Mouse (Mus musculus): Measurements from ENCODE around the gene Klhdc10.

Gene Klhdc10

DNA sequence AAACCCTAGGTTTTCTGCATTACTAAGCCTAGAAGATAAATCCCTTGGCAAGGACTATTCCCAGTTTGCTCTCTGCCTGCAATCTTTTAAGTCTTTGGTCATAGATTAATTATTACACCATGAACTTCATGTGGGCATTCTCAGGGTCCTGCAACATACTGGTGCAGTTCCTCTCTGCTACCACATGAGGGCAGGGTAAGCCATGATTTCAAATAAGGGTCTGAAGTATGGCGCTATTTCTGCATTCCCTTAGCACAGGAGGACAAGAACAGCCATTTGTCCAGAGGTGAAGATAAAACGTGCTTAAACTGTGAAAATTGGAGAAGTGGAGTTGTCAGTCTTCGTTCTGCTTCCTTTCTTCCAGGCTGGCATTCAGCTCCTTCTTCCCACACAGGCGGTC is 1.8 kb downstream of the Klhdc10 start:
- peak; percentile 57 to 66 for DNase-seq

DNA sequence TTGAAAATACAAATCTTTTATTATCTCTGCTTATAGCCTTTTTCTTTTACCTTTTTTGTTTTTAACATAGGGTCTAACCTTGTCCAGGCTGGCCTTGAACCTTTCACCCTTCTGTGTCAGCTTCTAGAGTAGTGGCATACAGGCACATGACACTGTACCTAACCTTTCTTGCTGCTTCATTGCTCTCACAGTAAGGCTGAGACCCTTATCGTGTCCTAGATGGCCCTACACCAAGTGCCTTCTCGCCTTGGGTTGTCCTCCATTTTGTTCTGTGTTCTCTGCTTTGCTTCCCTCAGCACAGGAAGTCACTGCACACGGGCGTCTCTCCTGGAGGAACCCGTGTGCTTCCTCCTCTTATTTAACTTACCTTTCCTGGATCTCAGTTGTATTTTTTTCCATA is 3.0 kb downstream of the Klhdc10 start:
- no peak for DNase-seq

DNA sequence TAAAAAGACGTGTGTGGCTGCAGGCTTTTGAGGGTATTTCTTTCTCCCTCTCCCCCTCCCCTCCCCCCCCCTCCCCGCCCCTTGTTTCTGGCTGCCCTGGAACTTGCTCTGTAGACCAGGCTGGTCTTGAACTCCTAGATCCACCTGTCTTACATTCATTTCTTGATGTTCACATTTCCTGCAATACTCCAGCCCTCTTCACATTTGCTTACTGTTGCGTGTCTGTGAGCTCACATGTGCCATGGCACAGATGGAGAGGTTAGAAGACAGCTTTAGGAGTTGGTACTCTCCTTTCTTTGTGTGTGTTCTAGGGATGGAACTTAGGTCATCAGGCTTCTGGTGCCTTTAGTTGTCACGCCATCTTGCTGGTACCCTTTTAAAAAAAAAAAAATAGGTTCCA is 6.6 kb downstream of the Klhdc10 start:
- DNase-seq: no peak

DNA sequence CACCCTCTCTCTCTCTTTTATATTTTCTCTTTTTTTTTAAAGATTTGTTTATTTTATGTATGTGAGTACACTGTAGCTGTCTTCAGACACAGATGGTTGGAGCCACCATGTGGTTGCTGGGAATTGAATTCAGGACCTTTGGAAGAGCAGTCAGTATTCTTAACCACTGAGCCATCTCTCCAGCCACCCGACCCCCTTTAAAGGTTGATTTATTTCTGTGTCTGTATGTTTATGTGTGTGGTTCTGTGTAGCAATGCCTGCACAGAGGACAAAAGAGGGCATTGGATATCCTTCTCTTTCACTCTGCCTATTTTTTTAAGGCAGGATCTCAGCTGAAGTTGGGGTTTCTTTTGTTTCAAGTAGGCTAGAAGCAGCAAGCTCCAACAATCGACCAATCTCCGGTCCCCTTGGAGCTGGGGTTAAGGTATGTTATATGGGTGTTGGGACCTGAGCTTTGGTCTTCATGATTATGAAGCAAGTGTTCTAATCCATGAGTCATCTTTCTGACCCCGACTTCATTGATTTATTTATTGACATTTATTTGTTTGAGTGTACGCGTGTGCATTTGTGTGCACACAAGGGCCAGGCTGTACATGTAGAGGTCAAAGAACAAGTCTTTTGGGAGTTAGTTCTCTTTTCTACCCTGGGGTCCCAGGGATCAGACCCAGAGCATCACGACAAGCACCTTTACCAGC is 7.9 kb downstream of the Klhdc10 start:
- no peak for DNase-seq

DNA sequence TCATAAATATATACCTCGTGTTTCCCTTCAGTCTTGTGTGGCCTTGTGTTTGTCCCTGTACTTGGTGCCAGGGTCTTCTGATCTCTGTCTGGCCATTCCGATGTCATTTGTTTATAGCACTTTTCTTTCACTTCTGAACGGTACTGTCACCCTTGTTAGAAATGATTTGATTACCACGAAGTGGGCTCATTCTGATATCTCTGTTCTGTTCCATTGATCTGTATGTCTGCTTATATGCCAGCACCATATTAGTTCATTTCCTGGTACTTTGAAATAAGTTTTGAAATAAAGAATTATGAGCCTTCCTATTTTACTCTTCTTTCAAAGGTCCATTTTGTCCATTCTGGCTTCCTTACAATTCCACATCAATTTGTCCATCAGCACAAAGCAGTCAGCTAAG is 9.6 kb downstream of the Klhdc10 start:
- DNase-seq: no peak

DNA sequence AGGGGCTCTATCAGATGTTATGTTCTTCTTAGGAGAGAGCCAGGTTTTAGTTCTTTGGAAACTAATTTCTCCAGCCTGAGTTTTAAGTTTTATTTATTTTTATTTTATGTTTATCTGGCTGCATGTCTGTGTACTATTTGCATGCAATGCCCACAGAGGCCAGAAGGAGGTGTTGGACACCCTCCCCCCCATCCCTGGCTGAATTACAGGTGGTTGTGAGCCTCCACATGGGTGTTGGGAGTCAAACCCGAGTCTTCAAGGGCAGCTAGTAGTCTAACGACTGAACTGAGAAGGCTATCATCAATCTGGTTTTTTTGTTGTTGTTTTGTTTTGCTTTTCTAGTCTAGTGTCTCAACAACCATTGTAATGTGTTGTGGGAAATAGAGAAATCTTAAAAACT is 14.5 kb downstream of the Klhdc10 start:
- no peak for DNase-seq

DNA sequence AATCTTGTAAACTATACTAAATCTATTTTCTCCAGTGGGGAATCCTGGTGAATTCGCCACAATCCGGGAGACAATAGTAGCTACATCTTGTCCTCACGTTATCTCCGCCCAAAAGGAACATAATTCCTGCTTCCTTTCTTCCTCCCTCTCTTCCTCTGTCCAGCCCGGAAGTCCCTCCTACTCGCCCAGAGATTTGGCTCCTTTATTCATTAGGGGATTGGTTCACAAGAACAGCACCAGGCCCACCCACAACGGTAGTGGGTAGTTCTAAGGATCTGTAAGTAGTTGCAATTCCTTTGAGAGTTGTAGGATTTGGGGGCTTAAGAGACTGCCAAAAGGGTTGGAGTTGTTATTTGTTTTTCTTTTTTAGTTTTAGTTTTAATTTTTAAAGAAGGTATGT is 15.1 kb downstream of the Klhdc10 start:
- DNase-seq: no peak

DNA sequence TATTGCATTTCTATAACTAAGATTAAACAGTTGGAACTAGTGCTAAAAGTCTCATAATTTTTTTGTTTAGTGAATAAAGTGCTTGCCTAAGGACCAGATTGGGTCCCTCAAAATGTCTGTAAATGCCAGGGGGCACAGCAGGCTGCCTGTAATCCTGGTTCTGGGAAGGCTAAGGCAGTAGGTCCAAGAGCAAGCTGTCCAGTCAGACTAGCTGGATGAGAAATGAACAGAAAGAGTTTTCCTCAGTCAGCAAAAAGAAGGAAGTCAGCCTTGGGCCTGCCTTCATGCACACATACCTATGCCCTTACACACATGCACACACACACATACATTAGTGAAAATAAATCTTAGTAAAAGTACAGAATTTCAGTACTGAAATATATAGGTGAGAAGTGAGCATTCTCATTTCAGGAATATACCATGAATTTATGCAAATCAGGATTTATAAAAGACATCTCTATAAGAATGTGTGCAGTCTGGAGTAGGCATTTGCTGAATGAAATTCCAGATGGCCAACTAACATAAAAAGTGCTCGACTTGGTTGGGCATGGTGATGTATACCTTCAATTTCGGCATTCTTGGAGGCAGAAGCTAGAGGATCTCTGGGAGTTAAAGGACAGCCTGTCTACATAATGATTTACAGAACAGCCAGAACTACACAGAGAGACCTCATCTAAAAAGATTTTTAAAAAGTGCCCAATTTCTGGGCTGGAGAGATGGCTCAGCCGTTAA is 31.0 kb downstream of the Klhdc10 start:
- no peak for DNase-seq

DNA sequence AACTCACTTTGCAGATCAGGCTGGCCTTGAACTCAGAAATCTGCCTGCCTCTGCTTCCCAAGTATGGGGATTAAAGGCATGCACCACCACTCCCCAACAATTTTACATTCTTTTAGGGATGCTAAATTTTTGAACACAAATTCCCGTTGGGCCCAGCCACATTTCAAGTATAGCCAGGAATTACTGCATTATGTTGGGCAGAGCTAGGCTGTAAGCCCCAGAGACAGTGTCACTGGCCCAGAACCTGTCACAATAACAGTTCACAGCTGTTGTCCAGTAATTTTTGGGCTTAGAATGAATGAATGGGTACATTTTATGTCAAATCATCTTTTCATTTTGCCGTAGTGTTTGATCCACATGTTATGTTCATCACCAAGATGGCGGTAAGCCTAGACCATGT is 34.8 kb downstream of the Klhdc10 start:
- no peak for DNase-seq

DNA sequence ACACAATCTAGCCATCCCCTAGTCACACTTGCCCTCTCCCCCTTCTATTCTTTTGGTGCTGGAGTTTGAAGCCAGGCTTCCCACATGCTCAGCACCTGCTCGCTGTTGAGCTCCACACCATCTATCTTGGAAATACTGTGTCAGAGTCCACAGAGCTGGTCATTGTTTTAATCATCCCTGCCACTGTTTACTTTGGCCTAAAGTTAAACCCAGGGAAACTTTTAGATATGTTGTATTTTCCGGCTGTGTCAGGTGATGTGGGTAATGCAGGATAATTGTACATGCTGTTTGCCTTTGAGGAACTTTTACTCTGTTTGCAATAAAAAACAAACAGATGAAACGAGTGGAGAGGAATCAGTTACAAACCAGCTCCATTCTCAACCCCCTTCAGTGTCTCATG is 35.4 kb downstream of the Klhdc10 start:
- no peak for DNase-seq

DNA sequence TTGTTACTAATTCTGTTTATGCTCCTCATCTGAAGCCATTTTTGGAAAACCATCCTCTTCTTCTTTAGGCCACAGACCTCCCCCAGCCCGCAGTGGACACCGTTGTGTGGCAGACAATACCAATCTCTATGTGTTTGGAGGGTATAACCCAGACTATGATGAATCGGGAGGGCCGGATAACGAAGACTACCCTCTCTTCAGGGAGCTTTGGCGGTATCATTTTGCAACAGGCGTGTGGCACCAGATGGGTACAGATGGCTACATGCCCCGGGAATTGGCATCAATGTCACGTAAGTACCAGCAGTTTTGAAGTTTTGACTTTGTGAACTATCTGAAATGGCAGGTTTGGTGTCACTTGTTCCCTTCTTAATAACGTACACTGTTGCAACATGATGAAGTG is 37.9 kb downstream of the Klhdc10 start:
- DNase-seq: no peak

DNA sequence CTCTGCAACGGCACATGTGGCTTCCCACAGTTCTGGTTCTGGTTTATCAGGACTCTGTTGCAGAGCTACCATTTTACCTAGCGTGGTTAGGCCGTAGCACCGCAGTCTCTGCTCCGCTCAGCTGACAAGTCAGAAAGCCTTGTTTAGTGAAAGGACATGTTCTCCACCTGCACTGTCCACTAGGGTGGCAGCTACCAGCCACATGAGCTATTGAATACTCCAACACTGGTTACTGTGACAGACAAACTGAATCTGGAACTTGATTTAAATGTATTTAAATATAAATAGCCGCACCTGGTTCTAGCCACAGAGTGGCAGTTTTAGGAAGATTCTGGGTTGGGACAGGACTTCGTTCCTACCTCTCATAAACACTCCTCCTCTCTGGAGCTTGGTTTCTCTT is 55.3 kb downstream of the Klhdc10 start:
- no peak for DNase-seq

DNA sequence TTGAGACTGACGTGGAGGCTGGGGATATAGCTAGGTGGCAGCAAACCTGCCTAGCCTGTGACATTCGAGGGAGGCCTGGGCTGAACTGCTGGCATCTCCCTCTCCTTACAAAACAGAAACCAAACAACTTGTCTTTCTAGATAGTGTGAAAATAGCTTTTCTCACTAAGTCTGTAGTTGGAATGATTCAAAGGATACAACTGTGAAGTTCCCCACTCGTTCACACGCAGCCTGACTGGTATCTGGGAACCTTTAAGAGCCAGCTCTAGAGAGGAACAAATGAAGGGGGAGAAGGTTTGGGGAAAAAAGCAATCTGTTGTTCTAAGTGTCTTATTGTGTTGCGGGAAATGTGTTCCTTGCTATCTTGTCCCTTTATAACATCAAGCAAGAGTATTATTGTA is 57.0 kb downstream of the Klhdc10 start:
- no peak for DNase-seq

DNA sequence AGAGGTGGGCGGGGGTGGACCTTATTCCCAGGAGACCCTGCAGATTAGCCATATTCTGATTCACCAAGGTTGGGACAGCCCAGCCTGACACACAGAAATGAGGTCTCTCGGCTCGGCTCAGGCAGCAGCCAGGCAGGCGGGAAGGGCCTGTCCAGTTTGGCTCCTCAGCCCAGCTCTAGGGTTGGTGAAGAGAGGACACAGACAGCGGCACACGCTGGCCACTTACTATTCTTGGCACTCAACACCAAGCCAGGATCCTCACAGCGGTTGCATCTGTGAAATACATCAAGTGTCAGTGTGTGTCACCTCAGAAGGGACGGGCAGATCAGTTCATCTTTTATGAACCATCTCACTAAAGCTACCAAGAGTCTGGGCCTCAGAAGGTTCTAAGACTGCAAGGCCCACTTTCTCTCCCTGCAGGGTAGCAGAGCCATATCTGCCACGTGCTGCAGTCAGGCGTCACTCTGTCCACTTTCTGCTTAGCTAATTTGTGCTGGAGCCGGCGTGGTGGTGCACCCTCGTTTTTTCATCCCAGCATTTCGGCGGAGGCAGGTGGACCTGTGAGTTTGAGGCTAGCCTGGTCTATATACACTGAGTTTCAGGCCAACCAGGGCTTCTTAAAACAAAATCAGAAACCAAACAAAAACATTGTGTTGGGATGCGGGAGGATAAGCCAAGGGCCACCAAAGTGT is 57.5 kb downstream of the Klhdc10 start:
- no peak for DNase-seq

DNA sequence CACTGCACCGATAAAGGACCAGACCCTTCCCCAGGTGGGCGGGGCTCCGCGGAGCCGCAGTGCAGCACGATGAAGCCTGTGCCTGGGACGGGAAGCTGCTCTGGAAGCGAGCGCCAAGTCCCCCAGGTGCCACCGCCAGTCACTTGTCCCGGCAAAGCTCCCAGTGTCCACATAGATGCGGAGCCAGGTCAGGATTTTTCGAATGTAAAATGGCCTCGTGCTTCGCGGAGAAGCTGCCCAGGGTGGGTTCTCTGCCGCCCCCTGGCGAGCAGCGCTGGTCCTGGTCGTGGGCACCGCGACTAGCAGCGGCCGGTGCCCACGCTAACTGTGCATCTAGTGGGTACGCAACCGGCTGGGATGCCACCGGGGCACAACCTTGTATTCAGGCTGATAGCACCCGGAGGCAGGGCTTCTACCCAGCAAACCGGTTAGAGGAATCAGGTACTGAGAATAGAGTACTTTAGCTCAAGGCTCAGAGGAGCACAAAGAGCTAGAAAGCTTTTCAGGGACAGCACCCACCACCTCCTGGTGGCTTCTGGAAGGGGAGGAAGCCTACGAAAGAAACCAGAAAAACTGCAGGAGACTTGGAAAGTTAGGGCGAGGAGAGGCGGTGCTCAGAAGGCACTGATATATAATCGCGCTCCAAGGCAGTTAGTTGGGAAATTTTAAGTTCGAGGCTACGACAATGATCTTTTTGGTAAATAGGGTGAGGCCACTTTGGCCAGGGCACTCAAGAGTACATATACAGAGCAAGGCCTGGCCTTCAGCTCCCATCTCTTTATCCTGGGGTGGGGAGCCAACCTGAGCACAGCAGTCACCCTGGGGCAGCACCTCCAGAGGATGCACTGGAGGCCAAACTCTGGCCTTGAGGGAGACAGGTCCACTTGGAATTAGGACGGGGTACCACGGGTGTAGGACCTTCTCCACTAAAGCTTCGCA is 58.4 kb downstream of the Klhdc10 start:
- peak; percentile 63 to 75 for DNase-seq

DNA sequence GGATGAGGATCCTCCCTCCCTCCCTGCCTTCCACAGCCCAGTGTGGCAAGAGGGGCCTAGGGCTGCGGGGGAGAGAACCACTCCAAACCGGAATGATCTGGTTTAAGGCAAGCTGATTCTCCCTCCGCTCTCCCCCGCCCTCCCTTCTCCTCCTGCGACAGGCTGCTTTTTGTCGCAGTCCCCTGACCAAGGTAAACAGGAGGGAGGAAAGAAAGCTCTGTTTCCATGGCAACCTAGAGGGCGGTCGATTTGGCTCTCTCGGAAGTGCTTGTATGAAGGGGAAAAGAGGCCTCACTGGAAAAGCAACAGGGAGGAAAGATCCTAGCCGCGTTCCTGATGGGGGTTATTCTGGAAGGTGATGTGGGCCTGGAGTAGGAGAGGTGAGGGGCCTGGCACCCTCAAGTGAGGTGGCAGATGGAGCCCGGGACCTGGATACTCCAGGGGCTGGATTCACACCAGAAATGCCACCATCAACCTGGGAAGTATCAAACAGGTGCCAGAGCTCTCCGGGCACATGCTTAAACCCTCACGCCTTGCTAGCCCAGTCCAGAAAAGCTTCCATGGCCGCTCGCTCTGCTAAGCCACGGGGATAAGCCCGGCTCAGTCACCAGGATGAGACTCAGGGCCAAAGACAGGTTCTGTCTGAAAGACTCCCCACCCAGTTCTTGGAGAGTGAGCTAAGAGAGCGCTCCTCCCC is 59.2 kb downstream of the Klhdc10 start:
- DNase-seq: peak in 1 of 2 experiments; percentile 29

DNA sequence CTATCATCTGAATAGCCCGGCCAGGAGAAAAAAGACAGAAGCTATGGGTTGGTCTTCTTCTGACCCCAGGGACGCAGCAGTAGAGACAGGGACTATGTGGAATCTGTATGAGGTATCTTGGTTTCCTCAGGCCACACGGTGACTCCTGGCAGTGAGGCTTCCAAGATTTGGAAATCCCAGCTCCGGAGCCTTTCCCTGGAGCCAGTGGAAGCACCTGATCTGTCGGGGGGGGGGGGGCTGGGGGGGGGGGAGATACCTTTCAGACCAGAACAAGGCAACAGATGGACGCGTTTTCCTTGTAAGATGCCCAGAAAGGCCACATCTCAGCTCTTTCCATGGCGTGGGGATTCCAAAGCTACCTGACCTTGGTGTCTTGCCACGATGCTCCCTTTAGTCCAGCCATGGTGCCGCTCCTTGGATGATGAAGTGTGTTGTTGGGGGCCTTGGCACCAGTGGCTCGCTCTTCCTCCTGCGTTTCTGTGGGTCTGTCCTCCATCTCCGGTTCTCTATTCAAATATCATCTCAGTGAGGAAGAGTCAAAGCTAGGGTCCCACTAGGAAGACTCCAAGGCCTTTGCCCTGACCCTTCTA is 60.2 kb downstream of the Klhdc10 start:
- DNase-seq: no peak

DNA sequence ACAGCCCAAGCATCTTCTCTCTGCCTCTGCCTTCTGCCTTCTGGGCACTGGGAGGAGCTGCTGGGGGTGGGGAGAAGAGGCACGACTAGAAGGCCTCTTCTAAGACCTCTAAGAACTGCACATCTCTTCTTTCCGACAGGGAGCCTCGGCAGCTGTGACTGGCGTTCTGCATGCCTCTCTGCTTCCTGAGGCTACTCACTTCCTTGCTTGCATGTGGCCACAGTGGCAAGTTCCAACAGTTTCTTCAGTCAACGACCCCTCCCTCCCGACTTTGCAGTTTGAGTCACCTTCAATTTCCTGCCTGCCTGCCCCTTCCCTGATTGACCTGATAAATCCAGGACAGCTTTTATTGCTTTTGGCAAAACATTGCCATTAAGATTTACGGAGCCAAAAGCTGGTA is 61.2 kb downstream of the Klhdc10 start:
- no peak for DNase-seq

DNA sequence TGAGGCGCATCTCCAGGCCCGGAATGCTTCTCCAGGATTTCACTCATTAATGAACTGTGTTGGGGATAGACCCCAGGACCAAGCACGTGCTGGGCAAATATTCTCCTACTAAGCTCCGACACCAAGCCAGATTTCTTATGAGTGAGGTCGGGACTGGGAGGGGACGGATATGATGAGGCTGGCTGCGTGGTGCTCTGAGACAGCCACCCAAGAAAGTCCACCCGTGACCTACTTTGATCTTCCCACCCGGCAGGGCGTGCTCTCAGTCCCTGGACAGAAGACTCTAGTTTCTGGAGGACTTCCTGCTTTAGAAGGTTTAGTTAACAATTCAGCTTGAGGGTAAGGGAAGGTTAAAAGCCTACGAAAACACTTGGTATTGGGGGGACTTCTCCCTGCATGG is 63.9 kb downstream of the Klhdc10 start:
- no peak for DNase-seq

DNA sequence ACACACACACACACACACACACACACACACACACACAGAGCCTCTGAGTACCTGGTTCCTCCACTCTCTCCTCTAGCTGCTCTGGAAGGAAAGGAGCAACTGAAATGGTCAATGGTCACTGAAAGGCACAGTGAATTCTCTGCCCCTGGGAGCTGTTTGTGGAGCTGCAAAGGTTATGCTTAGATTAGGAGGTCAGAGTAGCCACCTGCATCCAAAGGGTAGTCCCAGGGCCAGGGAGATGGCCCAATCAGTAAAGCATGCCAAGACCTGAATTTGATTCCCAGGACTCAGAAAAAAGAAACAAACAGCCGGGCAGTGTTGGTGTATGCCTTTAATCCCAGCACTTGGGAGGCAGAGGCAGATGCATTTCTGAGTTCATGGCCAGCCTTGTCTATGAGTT is 66.4 kb downstream of the Klhdc10 start:
- DNase-seq: no peak

DNA sequence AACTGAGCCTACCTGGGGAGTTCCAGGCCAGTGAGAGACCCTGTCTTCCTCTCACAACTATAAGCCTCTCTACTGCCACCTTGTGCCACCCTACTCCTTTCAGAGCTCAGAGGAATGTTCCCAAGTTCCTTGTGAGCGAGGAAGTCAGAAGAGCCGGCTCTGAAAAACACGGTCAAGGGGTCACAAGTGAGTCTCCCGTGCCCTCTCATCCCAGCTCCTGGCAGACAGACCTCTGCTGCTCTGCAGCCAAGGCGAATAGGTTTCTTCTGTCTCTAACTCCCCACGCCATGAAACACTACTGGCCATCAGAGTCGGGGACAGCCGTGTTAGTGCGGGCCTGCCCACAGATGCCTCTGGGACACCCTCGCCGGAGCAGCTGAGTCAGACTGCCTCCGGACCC is 67.0 kb downstream of the Klhdc10 start:
- DNase-seq: peak in 1 of 2 experiments; percentile 30

DNA sequence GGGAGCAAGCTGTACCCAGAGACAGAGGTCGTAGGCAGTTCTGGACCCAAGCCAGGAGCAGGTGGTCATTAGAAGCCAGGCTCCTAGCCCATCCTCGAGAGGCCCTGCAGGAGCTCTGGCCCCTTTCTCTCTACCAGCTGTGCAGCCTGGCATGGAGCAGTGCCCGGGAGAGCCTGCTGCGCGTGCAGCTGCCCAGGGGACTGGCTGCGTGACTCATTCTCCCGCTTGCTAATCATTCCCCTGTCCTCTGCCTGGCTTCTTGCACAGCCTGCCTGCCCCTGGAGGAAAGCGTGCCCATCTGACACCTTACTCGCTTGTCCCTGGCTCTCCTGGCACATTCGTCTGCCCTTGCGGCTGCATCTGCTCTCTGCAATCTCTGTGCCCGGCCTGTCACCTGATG is 67.7 kb downstream of the Klhdc10 start:
- DNase-seq: no peak

All from lung, adult 18-20 months (tissue).